Mouse (Mus musculus): ENCODE results near the gene Tmprss6. TPM values are rescaled to one million over a fixed set of nuclear protein-coding genes. Genes with fewer than 3 reads are reported as not detected.

Gene Tmprss6
- polyA plus RNA-seq, 1 experiment from 2014 or later = 1.0 TPM

DNA sequence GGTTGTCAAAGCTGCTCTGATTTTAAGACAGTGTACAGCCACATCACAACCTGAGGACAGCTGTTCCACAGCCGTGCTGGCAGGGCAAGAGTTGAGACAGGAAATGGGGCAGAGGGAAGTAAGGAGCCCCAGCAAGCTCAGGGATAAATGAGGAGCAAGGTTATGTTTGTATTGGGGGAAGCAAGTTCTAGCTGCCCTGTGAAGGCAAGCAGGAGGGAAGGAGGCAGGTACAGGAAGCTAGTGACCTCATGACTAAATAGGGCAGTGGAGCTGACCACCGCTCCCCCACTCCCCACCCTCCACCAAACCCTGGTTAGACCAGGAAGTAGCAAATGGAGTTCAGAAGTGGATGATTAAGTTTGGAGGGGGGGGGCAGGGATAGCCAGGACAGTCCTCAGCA, 12.6 kb upstream of the Tmprss6 start:
- H3K4me2 ChIP-seq = no peak overlapping the region
- no peaks in the 10 kb centered on the region for H3K27me3 ChIP-seq
- no peak overlapping the region for H3K4me3 ChIP-seq (replicated peaks)
- no peaks in the 10 kb centered on the region for H3K9me3 ChIP-seq (replicated peaks)
- H3K27ac ChIP-seq = no peak overlapping the region
- WGBS = 40% methylated on average over 2 of the region's 2 CpGs
- H3K9ac ChIP-seq = no peak overlapping the region
- no peak for ATAC-seq (replicated peaks; ENCODE audit: low FRiP score)
- no peaks in the 10 kb centered on the region for H3K36me3 ChIP-seq
- H3K4me1 ChIP-seq = 0 out of 2 replicates have a peak, but pooled peaks cover 9% of the 10 kb centered on the region

- Histone ChIP-seq H3K36me3 (no peaks in the 10 kb centered on the region), H3K4me3 (replicated peaks) (no peak overlapping the region), H3K27me3 (no peaks in the 10 kb centered on the region), H3K4me2 (no peak overlapping the region), H3K9ac (no peak overlapping the region), H3K9me3 (replicated peaks) (no peaks in the 10 kb centered on the region), H3K4me1 (0 out of 2 replicates have a peak, but pooled peaks cover 9% of the 10 kb centered on the region), H3K27ac (no peak overlapping the region)
- 74% methylated on average over 7 of the region's 7 CpGs for WGBS
- ATAC-seq (replicated peaks; ENCODE audit: low FRiP score) = no peak
Observed at GRCm38 (mm10) chr15:78480111-78480510, 11.7 kb upstream of the Tmprss6 start.

DNA sequence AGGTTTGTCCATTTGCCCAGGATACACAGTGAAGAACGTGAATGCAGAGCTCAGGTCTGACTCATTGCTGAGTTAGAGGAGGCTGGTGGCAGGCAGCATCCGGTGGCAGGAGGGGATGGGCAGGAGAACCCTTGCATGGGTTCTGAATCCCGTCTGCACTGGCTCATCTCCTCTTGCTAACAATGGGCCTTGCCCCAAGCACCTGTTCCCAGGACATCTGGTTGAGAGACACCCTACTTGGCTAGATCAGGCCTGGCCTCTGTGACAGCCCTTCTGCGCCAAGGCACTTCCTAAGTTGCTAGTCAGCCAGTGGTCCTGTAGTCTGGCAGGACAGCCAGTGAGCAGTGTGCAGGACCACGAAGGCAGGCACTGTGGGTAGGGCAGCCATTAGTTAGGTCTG, 11.0 kb upstream of the Tmprss6 start:
- no peaks in the 10 kb centered on the region for H3K36me3 ChIP-seq
- no peak overlapping the region for H3K4me2 ChIP-seq
- 75% methylated on average over 5 of the region's 5 CpGs for WGBS
- H3K9me3 ChIP-seq (replicated peaks) = no peaks in the 10 kb centered on the region
- no peak for ATAC-seq (replicated peaks; ENCODE audit: low FRiP score)
- no peak overlapping the region for H3K4me3 ChIP-seq (replicated peaks)
- 0 out of 2 replicates have a peak, but pooled peaks cover 9% of the 10 kb centered on the region for H3K4me1 ChIP-seq
- H3K9ac ChIP-seq = no peak overlapping the region
- H3K27ac ChIP-seq = no peak overlapping the region
- no peaks in the 10 kb centered on the region for H3K27me3 ChIP-seq

- no peak for ATAC-seq (replicated peaks; ENCODE audit: low FRiP score)
- 84% methylated on average over 4 of the region's 4 CpGs for WGBS
- H3K9me3 ChIP-seq (replicated peaks) = no peaks in the 10 kb centered on the region
- no peak overlapping the region for H3K4me2 ChIP-seq
- H3K27ac ChIP-seq = no peak overlapping the region
- H3K36me3 ChIP-seq = no peaks in the 10 kb centered on the region
- no peak overlapping the region for H3K9ac ChIP-seq
- no peak overlapping the region for H3K4me3 ChIP-seq (replicated peaks)
- 0 out of 2 replicates have a peak, but pooled peaks cover 9% of the 10 kb centered on the region for H3K4me1 ChIP-seq
- H3K27me3 ChIP-seq = no peaks in the 10 kb centered on the region
Observed at GRCm38 (mm10) chr15:78478073-78478472, 9.6 kb upstream of the Tmprss6 start.

DNA sequence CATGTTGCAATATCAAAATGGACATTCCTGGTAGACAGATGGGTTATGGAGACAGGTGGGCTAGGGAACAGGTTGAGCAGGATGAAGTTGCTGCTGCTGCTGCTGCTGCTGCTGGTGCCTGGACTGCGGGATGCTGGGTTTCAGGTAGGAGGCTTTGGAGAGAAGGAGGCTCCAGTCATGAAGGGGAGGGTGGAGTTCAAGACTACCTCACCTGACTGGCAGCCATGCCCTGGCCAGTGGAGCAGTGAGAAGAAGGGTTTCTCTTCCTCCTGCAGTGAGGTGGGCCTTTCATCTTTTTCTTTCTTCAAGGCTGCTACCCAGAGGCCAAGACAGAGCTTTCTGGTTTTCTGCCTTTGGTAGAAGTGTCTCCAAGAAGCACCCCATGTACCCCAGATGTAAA, 8.4 kb upstream of the Tmprss6 start:
- no peak overlapping the region for H3K4me3 ChIP-seq (replicated peaks)
- 82% methylated on average over 1 of the region's 1 CpGs for WGBS
- no peak for ATAC-seq (replicated peaks; ENCODE audit: low FRiP score)
- H3K4me1 ChIP-seq = peaks cover 10% of the 10 kb centered on the region
- H3K27me3 ChIP-seq = no peaks in the 10 kb centered on the region
- H3K9me3 ChIP-seq (replicated peaks) = no peaks in the 10 kb centered on the region
- H3K27ac ChIP-seq = no peak overlapping the region
- no peak overlapping the region for H3K9ac ChIP-seq
- no peak overlapping the region for H3K4me2 ChIP-seq
- no peaks in the 10 kb centered on the region for H3K36me3 ChIP-seq

GRCm38 (mm10) chr15:78475604-78476031, 7.2 kb upstream of the Tmprss6 start:
- H3K36me3 ChIP-seq = no peaks in the 10 kb centered on the region
- no peak overlapping the region for H3K9ac ChIP-seq
- no peaks in the 10 kb centered on the region for H3K9me3 ChIP-seq (replicated peaks)
- H3K4me3 ChIP-seq (replicated peaks) = no peak overlapping the region
- H3K4me1 ChIP-seq = peaks cover 9% of the 10 kb centered on the region
- H3K4me2 ChIP-seq = no peak overlapping the region
- no peak overlapping the region for H3K27ac ChIP-seq
- no peaks in the 10 kb centered on the region for H3K27me3 ChIP-seq
- no peak for ATAC-seq (replicated peaks; ENCODE audit: low FRiP score)
- WGBS = 67% methylated on average over 3 of the region's 3 CpGs

GRCm38 (mm10) chr15:78473442-78473841, 5.0 kb upstream of the Tmprss6 start:
- Histone ChIP-seq H3K4me1 (peaks cover 15% of the 10 kb centered on the region), H3K4me2 (no peak overlapping the region), H3K27ac (no peak overlapping the region), H3K4me3 (replicated peaks) (no peak overlapping the region), H3K36me3 (no peaks in the 10 kb centered on the region), H3K27me3 (no peaks in the 10 kb centered on the region), H3K9me3 (replicated peaks) (no peaks in the 10 kb centered on the region), H3K9ac (no peak overlapping the region)
- no peak for ATAC-seq (replicated peaks; ENCODE audit: low FRiP score)
- WGBS = 81% methylated on average over 6 of the region's 6 CpGs

- no peak overlapping the region for H3K9ac ChIP-seq
- H3K36me3 ChIP-seq = no peaks in the 10 kb centered on the region
- H3K27ac ChIP-seq = no peak overlapping the region
- H3K27me3 ChIP-seq = no peaks in the 10 kb centered on the region
- H3K9me3 ChIP-seq (replicated peaks) = no peaks in the 10 kb centered on the region
- ATAC-seq (replicated peaks; ENCODE audit: low FRiP score) = no peak
- H3K4me2 ChIP-seq = no peak overlapping the region
- H3K4me3 ChIP-seq (replicated peaks) = no peak overlapping the region
- WGBS = 35% methylated on average over 7 of the region's 7 CpGs
- peaks cover 18% of the 10 kb centered on the region for H3K4me1 ChIP-seq
Observed at GRCm38 (mm10) chr15:78471902-78472301, 3.5 kb upstream of the Tmprss6 start.

GRCm38 (mm10) chr15:78470495-78471276, 2.3 kb upstream of the Tmprss6 start:
- H3K36me3 ChIP-seq = no peaks in the 10 kb centered on the region
- 66% methylated on average over 4 of the region's 4 CpGs for WGBS
- H3K4me1 ChIP-seq = peaks cover 18% of the 10 kb centered on the region
- ATAC-seq (replicated peaks; ENCODE audit: low FRiP score) = no peak
- H3K27me3 ChIP-seq = no peaks in the 10 kb centered on the region
- H3K9ac ChIP-seq = no peak overlapping the region
- no peak overlapping the region for H3K27ac ChIP-seq
- H3K9me3 ChIP-seq (replicated peaks) = no peaks in the 10 kb centered on the region
- H3K4me3 ChIP-seq (replicated peaks) = no peak overlapping the region
- H3K4me2 ChIP-seq = no peak overlapping the region

DNA sequence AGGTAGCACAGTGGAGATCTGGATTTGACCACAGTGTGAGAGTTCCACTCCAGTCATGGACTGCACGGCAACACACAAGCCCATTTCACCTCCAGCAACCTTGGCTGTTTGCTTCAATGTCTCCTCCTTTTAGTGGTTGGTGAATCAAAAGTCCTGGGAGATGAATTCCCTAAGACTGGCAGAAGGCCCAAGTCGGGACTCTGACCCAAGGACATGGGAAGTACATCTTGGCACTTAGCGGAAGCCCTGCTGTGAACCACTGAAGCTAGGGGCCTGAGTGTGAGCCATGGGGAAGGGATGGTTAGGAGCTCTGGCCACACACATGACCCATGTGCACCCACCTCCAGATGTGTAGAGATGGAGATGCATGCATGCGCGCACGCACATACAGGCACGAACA, 864 bp downstream of the Tmprss6 start:
- Histone ChIP-seq H3K27ac (no peak overlapping the region), H3K36me3 (no peaks in the 10 kb centered on the region), H3K9me3 (replicated peaks) (no peaks in the 10 kb centered on the region), H3K27me3 (no peaks in the 10 kb centered on the region), H3K4me2 (no peak overlapping the region), H3K9ac (no peak overlapping the region), H3K4me1 (peaks cover 18% of the 10 kb centered on the region), H3K4me3 (replicated peaks) (no peak overlapping the region)
- no peak for ATAC-seq (replicated peaks; ENCODE audit: low FRiP score)
- 95% methylated on average over 7 of the region's 7 CpGs for WGBS

- 40% methylated on average over 6 of the region's 6 CpGs for WGBS
- Histone ChIP-seq H3K4me1 (peaks cover 16% of the 10 kb centered on the region), H3K4me3 (replicated peaks) (no peak overlapping the region), H3K9ac (no peak overlapping the region), H3K4me2 (no peak overlapping the region), H3K27ac (no peak overlapping the region), H3K9me3 (replicated peaks) (no peaks in the 10 kb centered on the region), H3K36me3 (no peaks in the 10 kb centered on the region), H3K27me3 (no peaks in the 10 kb centered on the region)
- no peak for ATAC-seq (replicated peaks; ENCODE audit: low FRiP score)
Observed at GRCm38 (mm10) chr15:78466809-78467208, 1.6 kb downstream of the Tmprss6 start.

GRCm38 (mm10) chr15:78462981-78463380, 5.5 kb downstream of the Tmprss6 start:
- no peaks in the 10 kb centered on the region for H3K9me3 ChIP-seq (replicated peaks)
- H3K4me2 ChIP-seq = no peak overlapping the region
- H3K4me1 ChIP-seq = no peaks in the 10 kb centered on the region
- ATAC-seq (replicated peaks; ENCODE audit: low FRiP score) = no peak
- no peaks in the 10 kb centered on the region for H3K36me3 ChIP-seq
- H3K4me3 ChIP-seq (replicated peaks) = no peak overlapping the region
- 64% methylated on average over 2 of the region's 2 CpGs for WGBS
- no peaks in the 10 kb centered on the region for H3K27me3 ChIP-seq
- no peak overlapping the region for H3K9ac ChIP-seq
- H3K27ac ChIP-seq = no peak overlapping the region

DNA sequence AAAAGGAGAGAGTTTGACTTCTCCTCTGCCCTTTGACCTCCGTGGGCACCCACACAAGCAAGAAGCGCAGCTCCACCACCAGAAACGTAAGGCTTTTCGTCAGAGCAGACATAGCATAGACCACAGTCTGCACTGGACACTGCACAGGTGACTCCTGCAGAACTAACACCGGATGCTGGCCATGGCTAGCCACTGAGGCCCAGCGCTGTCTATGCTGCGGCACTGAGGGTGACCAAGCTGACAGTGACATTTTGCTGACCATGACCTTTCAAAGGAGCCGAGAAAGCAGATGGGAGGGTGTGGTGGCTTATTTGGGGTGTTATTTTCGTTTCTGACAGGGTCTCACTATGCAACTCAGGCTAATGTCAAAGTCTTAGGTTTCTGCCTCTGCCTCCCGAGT, 11.2 kb downstream of the Tmprss6 start:
- Histone ChIP-seq H3K4me2 (no peak overlapping the region), H3K27me3 (no peaks in the 10 kb centered on the region), H3K4me1 (peaks cover 5% of the 10 kb centered on the region; the same call in 1 of the 2 replicates), H3K9ac (no peak overlapping the region), H3K4me3 (replicated peaks) (no peak overlapping the region), H3K9me3 (replicated peaks) (no peaks in the 10 kb centered on the region), H3K27ac (no peak overlapping the region), H3K36me3 (no peaks in the 10 kb centered on the region)
- ATAC-seq (replicated peaks; ENCODE audit: low FRiP score) = no peak
- 67% methylated on average over 10 of the region's 10 CpGs for WGBS

All from kidney, embryonic 15.5 days (tissue).